Mouse (Mus musculus) mesoderm, embryonic 11.5 days (tissue): Measurements from ENCODE around the gene Ptbp1.

ENCODE experiments used
- DNase-seq: peaks from one replicate; pipeline ENCODE4 v3.0.0-alpha.2; 2012; ENCODE audit warnings: low read depth, low spot score

Gene Ptbp1

DNA sequence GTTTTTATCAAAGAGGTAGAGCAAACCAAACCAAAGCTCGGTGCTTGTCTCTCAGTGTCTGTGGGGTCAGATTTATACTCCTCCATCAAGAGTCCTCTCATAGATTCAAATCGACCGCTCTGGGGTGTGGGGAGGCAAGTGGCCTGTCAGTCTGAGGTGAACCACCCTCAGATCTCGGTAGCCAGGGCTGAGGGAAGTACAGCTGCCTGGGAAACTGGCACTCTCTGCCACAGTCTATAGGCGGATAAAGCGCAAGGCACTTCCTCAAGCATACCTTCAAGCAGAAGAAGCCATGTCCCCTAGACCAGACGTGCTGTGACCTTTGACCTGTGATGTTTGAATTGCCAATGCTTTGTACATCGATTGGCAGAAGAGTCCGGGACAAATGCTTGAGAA is 21.4 kb upstream of the Ptbp1 start:
- DNase-seq: no peak

- peak; percentile 84 for DNase-seq
Measured at GRCm38 (mm10) chr10:79834769-79835398, 19.3 kb upstream of the Ptbp1 start.

DNA sequence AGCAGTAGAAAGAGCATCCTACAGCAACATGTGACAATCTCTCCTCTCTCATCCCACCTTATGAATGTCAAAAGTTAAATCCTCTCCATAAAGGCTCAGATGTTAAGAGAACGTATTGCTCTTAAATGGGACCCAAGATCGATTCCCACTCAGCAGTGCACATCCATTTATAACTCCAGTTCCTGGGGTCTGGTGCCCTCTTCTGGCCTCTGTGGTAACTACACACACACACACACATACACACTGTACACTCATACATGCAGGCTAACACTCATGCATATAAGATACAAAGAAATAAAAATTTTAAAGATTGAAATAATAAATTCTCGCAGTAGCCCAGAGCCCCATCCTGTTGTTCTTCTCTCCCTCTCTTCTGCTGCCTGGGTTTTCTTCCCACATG is 17.3 kb upstream of the Ptbp1 start:
- no peak for DNase-seq

- no peak for DNase-seq
Measured at GRCm38 (mm10) chr10:79838151-79838550, 16.1 kb upstream of the Ptbp1 start.

GRCm38 (mm10) chr10:79840091-79840490 is 14.1 kb upstream of the Ptbp1 start:
- DNase-seq: no peak

- peak; percentile 81 for DNase-seq
Measured at GRCm38 (mm10) chr10:79840644-79841551, 13.3 kb upstream of the Ptbp1 start.

GRCm38 (mm10) chr10:79842322-79842721 is 11.9 kb upstream of the Ptbp1 start:
- no peak for DNase-seq

DNA sequence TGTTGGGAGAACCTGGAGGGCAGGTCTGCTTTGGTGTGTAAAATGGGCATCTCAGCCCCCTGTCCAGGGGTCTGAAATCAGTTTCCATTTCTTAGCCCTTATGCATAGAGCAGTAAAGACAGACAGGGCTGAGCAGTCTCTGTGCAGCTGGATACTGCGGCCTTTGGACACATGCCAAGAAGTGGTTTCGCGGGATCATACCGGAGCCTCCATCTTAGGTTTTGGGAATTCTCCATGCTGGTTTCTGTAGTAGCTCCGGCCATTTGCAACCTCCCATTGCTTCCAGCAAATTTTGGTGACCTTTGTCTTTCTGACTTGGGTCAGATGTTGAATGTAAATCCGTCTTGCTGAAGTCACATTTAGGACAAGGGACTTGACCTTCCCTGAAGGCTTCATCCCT is 10.8 kb upstream of the Ptbp1 start:
- no peak for DNase-seq

DNA sequence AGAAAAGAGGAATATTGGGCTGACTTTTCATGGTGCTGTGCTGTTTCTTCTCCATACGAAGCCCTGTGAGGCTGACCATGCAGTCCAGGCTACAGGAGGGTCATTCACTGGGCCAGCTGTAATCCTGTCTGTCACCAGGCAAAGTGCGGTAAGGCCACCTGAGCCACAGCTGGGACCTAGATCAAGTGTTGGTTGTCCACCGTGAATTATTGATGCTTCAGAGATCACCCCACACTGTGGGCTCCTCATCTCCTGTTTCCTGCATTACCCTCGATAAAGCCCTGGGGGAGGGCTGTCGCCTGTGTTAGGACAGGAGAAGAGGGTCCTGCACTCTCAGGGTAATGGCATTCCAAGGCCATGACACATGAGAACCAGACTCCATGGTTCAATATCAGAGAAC is 7.7 kb upstream of the Ptbp1 start:
- no peak for DNase-seq

DNA sequence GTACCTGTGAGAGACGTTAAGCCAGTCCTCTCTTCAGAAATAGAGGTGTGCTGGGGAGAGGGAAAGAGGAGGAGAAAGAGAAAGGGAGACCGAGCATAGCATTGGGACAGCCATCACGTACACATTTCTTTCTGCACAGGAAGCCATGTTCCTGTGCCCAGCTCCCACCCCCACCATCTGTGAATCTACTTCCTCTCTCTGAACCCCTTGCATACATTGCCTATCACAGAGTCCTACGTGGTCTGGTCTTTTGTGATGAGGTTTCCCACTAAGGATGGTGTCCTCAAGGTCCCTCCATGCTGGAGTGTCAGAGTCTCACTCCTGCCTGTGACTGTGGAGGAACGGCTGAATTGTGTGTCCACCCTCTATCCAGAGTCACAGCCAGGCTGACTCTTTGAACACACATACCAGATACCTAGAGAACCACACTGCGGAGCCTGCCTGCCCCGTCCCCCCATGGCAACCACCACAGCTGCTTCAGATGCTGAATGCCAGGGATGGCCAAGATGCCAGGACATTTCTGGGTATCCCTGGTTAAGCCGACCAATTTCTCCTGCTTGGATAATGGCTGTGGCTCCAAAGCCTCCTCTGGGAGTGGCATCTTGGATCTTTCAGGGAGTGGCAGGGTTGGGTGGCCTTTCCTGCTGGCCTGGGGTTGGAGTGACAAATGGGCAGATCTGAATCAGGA is 4.1 kb upstream of the Ptbp1 start:
- DNase-seq: no peak

- no peak for DNase-seq
Measured at GRCm38 (mm10) chr10:79851653-79852052, 2.6 kb upstream of the Ptbp1 start.

GRCm38 (mm10) chr10:79852107-79852789 is 2.0 kb upstream of the Ptbp1 start:
- DNase-seq: no peak

DNA sequence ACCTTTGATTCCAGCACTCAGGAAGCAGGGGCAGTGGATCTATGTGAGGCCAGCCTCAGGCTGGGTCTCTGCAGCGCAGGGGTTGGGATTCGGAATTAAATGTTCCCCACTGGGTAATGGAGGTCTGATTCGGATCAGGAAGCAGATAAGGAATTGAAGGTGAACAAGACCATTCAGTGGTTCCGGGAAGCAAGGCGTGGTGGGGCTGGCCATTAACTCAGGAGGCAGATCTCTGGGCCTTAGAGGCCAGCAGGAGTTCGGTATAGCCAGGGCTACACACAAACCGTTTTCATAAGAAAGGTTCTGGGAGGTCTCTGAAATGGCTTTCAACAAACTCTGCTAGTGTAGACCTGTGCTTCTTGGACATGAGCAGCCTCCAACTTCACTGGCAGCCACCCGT is 1.4 kb upstream of the Ptbp1 start:
- DNase-seq: no peak

DNA sequence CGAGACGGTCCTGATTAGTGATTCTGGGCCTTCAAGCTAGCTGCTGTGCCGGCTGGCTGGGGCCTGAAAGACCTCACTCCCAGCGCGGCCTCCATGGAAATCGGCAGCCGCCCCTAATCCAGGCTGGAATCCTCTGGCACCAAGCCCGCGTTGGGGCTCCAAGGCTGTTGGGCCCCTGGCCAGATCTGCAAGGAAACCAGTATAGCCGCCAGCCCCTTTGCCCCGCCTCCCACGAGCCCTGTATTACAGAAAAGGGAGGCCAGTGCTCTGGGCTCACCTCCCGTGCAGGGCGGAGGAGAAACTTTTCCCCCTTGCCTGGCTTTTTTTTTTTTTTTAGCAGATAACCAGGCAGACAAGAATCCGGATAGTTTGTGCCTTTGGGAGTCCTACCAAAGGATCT is 835 bp upstream of the Ptbp1 start:
- DNase-seq: peak; percentile 69

DNA sequence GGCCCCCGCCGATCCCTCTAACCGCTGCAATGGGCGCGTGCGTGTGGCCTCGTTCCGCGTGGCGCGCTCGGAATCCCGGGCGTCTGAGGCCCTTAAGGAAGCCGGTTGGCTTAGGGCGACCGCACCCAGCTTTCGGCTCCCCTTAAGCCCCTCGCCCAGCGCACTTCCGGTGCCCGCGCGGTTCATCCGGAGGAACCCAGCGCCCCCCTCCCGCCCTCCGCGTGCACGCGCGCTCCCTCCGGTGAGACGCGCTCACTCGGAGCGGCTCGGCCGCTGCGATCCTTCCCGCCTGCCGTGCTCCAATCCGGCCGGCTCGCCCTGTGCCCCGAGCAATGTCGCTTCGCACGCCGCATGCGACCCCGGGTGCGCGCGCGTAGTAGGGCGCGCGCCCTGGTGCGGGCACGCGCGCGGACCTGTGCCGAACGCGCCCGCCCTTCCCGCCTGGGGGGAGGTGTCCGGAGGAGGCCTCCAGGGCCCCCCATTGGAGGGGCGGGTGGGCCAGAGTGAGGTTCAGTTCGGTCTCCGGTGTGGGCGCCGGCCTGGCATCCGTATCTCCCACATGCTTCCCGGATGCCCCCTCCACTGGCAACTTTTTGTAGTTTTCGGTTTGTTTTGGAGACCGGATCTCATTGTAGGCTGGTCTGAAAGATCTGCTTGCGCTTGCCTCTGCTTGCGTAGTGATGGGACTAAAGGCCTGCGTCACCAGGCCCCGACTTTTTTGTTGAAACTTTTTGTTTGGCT is 744 bp downstream of the Ptbp1 start:
- DNase-seq: peak; percentile 84

DNA sequence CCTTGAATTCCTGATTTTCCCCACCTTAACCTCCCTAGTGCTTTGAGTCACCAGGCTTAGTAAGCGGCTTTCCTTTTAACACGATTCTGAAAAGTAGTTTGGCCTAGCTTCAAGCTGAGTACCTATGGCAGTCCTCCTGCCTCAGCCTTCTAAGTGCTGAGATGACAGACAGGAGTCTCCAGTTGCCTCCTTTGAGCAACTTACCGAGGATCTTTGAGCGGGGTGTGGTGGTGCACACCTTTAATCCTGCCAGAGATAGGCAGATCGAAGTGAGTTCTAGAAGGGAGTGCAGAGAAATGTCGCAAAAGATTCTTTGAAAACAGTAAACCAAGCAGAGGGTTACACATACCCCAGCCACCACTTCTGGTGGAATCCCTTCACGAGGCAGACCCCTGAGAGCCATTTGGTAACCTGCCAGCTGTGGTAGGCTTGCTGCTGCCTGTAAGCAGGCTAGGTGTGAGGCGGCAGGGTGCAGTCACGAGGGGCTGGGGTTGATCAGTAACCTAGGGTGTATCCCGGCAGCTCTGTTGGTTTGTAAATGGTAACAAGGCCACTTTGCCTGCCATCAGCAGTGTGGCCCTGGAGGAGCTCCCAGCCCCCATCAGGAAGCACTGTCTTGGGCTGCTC is 1.4 kb downstream of the Ptbp1 start:
- DNase-seq: no peak

DNA sequence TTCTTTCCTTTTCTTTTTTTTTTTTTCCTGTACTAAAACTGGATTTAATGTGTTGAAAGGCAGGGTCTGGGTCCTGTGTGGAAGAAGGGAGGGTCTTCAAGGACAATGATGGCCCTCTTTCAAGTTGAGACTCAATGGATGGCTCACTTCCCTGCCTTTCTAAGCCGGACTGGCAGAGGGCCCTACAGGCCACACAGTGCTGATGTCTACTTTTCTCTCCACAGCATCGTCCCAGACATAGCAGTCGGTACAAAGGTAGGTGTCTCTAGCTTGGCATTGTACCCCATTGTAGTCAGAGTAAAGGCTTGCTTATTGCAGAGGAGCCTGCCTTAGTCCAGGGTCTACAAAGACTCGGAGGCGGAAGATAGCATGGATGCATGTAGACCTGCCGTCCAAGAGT is 2.1 kb downstream of the Ptbp1 start:
- no peak for DNase-seq

- DNase-seq: no peak
Measured at GRCm38 (mm10) chr10:79856704-79857451, 2.7 kb downstream of the Ptbp1 start.

GRCm38 (mm10) chr10:79857452-79857811 is 3.2 kb downstream of the Ptbp1 start:
- no peak for DNase-seq

GRCm38 (mm10) chr10:79857894-79858293 is 3.7 kb downstream of the Ptbp1 start:
- no peak for DNase-seq
